Mouse (Mus musculus) spleen, adult 12 weeks (tissue): ENCODE measurements around the gene Rerg.

Source experiments
- DNase-seq: peaks from one replicate; pipeline ENCODE4 v3.0.0; 2022; ENCODE audit warnings: low spot score

The Rerg gene

GRCm38 (mm10) chr6:137162481-137162880 lies 7.8 kb downstream of the Rerg start:
- no peak for DNase-seq

DNA sequence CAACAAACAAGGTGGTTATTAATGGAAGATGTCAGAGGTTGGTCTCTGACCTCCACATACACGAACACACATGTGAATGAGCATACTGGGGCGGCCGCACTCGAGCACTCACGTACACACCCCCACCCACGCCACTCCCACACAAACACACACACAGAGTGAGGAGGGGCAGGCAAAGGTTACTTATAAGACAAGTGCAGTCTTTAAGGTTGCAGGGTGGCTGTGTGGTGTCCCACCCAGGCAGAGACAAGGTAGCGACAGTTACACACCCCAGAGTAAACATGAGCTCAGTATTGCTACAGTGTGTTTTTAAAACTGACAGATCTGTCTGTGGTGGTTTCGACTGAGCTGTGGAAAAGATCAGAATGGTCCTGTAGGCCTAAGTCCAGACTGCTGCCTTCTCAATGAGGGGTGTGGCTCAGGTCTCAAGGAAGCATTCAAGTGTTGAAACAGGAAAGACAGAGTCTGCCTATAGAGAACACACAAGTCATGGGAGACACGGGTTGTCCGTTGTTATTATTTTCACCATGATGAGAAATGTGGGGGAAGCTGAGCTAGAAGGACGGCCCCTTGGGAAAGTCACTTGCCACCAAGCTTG lies 8.7 kb downstream of the Rerg start:
- no peak for DNase-seq

DNA sequence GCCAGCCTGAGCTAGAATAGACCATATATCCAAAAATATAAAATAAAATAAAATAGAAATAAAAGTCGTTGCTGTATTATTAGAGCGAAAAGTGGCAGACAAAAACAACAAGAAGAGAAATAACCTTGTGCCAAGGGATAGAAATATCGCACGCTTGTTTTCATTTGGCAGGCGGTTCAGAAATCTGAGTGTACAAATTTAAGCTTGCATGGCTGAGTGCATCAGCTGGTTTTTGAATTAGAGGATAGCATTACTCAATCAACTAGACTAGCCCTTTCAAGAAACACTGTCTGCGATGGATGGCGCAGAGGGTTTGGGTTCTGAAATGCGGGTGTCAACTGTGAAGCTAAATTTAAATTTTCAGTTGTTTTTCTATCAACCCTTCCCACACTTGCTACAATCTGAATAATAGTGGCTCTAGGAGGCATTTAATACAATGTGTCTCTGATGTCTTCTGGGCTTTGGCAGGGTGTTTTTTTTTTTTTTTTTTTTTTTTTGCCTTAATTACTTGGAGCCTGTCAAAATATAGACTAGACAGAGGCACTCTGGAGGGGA lies 10.8 kb downstream of the Rerg start:
- DNase-seq, result no peak

GRCm38 (mm10) chr6:137156437-137157219 lies 13.7 kb downstream of the Rerg start:
- DNase-seq, result no peak

GRCm38 (mm10) chr6:137155196-137156137 lies 14.8 kb downstream of the Rerg start:
- DNase-seq, result no peak

DNA sequence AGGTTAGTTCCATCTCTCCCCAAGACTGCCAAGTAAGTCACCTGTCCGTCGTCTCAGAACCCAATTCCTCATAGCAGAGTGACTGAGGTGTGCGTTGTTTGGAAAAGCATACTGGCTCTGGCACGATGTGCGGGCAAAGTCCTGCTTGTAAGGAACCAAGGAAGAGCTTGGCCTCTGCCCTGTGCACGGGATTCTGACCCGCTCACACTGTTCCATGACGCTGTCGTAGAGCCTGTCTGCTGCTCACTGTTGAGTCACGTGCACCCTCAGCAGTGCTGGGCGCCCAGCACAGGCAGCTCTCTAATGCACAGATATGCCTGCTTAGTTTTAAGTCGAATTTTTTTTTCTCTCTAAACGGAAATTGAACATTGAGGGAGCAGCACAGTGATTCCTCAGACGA lies 17.3 kb downstream of the Rerg start:
- no peak for DNase-seq

GRCm38 (mm10) chr6:137151015-137151414 lies 19.3 kb downstream of the Rerg start:
- no peak for DNase-seq

GRCm38 (mm10) chr6:137149833-137150232 lies 20.5 kb downstream of the Rerg start:
- no peak for DNase-seq

GRCm38 (mm10) chr6:137146910-137147309 lies 23.4 kb downstream of the Rerg start:
- DNase-seq, result no peak

DNA sequence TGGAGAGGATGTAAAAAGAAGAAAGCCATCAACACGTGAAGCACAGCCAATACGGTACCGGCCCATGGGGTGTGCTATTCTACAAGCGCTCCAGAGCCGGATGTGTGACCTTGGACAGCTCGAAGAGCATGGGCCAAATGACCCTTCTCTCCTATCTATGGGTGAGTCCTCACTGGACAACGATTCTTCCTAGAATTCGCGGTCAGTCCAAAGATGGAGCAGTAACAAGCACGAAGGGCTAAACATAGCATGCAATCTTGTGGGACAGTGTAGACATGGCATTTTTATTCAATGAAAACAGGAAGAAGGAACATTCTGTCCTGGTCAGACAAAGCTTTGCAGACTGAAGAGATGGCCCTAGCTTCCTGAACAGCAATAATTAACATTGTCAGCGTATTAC lies 24.7 kb downstream of the Rerg start:
- no peak for DNase-seq

- DNase-seq, result no peak
Observed at GRCm38 (mm10) chr6:137144958-137145535, 25.2 kb downstream of the Rerg start.

DNA sequence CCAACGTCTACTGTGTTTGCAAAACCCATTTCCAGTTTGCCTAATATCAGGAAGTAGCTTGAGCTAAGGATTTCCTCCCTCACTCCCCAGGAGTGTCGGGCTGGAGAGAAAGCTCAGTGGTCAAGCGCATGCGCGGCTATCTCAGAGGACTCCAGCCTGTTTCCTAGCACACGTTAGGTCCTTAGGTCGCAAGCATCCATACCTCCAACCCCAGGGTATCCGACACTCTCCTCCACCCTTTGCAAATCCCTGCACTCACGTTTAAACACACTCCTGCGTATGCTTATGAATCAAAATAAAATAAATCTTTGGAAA lies 25.8 kb downstream of the Rerg start:
- DNase-seq, result no peak

DNA sequence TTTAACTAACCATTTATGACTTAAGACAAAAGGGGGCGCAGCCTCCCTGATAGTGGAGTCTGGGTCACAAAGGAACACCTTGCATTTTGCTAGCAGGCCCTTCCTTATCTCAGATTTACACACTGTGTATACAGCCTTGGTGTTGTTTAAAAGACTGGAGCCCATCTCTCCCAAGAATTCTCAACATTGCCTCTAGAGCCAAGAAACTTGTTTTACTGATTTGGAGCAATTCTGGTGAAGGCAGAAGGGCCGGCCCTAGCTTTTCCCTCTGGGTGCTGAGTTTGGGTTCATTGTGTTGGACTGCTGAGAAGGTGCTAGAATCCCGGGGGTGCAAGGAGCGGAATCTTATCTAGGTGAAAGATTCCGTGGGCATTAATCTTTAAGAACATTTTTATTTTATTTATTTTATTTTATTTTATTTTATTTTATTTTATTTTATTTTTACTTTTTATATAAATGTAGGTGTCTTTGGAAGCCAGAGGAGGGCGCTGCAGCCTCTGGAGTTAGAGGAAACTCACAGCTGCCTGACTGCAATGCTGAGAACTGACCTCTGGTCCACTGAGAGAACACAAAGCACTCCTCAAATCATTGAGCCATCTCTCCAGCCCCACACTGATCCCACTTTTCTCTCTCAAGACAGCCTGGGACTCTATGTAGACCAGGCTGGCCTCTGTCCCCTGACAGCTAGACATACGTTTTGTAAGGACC lies 26.3 kb downstream of the Rerg start:
- DNase-seq, result no peak

DNA sequence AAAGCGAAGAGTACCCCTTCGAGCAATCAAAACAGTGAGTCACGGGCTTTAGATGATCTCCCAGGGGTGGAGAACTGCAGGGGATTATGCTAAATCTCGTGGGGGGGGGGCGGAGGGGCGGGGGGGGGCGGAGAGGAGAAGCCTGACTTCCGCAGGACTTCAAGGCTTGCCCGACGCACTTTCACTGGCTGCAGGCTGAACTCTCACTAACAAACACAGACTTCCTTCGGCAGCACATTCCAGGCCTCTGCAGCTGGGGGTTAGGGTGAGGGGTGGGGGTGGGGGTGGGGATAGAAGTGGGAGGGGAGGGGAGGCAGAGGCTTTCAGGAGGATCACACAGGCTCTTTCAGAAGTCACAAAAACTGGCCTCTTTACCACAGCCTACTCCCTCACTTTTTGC lies 27.5 kb downstream of the Rerg start:
- DNase-seq, result no peak

DNA sequence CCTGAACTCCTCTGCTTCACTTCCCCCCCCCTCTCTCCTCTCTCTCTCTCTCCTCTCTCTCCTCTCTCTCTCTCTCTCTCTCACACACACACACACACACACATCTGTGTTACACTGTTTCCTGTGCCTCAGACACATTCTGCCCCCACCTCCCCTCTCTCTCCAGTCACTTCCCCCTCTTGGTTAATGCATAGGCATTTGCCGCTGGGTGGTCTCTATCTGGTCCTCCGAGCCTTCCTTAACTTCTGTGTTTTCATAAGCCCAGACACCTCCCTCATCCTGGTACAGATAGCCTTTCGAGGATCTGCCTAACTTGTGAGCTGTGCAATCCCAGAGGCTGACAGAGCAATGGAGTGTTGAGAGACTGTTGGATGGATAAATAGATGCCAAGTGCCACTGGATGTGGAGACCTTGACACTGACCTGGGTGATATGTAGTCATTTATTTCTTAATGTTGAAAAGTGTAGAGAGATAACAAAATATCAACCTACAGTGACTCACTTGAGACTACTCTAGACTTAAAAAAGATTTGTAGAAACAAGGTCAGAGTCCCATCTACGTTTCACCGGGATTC lies 29.0 kb downstream of the Rerg start:
- no peak for DNase-seq

GRCm38 (mm10) chr6:137138822-137139221 lies 31.5 kb downstream of the Rerg start:
- no peak for DNase-seq

DNA sequence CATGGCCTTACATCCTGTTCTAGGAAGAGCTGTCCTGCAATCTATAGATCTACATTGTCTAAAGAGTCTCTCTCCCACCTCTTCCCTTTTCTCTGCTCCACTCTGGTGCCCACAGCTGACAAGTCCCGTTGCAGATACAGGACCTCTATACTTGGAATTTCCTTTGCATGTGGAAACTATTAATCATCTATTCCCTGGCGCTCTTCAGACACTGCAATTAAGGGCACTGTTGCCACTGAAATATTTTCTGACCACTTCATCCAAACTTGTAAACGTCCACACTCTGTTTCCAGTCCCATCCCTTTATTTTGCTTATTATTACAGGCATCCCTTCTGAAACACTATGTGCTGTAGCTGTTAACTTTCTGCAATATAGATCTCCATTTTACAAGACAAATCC lies 31.9 kb downstream of the Rerg start:
- no peak for DNase-seq

GRCm38 (mm10) chr6:137136401-137136800 lies 33.9 kb downstream of the Rerg start:
- DNase-seq, result no peak

DNA sequence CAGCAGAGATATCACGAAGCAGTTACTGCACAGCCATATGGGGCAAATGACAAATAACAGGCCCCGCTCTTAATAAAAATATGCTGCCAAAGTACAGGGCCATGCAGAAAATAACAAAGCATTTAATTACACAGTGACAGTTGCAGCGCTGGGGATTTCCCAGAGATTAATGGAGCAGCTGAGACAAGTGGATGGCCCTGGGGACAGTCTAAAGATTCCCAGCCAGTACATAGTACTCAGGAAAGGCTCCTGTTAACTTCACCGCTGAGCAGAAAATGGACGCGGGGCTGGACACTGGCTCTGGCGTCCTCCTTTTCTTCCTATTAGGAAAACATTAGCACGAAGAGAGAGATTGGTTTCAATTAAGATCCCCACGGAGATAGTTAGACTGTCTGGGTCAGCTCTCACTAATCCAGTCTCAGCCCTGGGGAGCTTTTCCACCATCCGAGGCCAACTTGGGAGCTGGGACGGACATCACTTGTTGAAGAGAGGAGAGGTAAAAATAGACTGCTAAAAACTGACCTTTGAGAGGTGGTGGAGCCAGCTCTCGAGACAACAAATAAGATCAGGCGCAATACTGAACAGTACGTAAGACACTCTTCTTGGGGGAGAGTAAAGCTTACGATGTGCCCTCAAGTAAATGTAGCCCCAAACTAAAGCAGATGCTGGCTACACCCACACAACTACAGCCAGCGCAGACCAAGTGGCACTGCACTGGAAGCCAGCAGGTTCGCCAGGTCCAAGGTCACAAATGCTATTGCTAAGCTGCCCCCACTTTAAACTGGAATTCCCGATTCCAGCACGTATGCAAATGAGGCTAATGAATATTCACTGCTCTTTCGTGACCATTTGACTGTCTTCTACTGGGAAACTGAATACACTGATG lies 34.5 kb downstream of the Rerg start:
- DNase-seq, result no peak

DNA sequence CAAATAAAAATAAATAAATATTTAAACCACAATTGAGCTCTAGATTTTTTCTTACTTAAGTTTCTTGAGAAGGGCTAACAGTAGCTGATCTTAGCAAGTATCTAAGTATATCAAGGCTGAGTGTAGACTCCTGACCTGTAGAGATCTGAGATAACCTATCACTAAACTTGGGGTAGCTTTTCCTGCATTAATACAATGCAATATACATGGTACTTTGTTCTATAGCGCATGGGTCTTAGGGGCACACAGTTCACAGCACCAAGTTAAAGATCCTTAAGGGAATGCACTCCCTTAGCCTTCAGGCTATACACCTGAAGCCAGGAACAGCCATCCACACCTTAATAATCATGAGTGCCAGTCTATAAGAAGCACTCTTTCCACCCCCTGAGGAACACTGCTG lies 38.5 kb downstream of the Rerg start:
- DNase-seq, result no peak
